Mouse (Mus musculus) hindbrain, embryonic 16.5 days (tissue): ENCODE measurements around the gene Stxbp2. TPM values are rescaled to one million over a fixed set of nuclear protein-coding genes. Genes with fewer than 3 reads are reported as not detected.

ENCODE experiments used
- ATAC-seq: fragments of 200-750 bp; cut with Nextera tagmentation; 2 replicates; pipeline ENCODE4 v1.8.0; 2017; ENCODE audit warnings: moderate TSS enrichment, moderate library complexity
- H3K27ac ChIP-seq: fragments of 300-500 bp; sonication (generic); 2 replicates; pipeline ENCODE4 v1.5.1; 2014; ENCODE audit warnings: low read depth, mild to moderate bottlenecking, control low read depth, low read length, moderate library complexity
- H3K27me3 ChIP-seq: fragments of 300-500 bp; sonication (generic); replicated peaks from 2 replicates; pipeline ENCODE4 v1.6.1; 2014; ENCODE audit warnings: low read length; ENCODE audit not compliant: control insufficient read depth, insufficient read depth
- H3K36me3 ChIP-seq: fragments of 300-500 bp; sonication (generic); 2 replicates; pipeline ENCODE4 v1.6.1; 2014; ENCODE audit warnings: mild to moderate bottlenecking, low read length, moderate library complexity, mixed read lengths; ENCODE audit not compliant: control insufficient read depth, insufficient read depth
- H3K4me1 ChIP-seq: fragments of 300-500 bp; sonication (generic); 2 replicates; pipeline ENCODE4 v1.6.1; 2014; ENCODE audit warnings: low read depth, low read length; ENCODE audit not compliant: control insufficient read depth, insufficient read depth
- H3K4me2 ChIP-seq: fragments of 300-500 bp; sonication (generic); 2 replicates; pipeline ENCODE4 v1.6.1; 2014; ENCODE audit warnings: mild to moderate bottlenecking, low read length, control low read depth, moderate library complexity
- H3K4me3 ChIP-seq: fragments of 300-500 bp; sonication (generic); 2 replicates; pipeline ENCODE4 v1.5.1; 2014; ENCODE audit warnings: mild to moderate bottlenecking, low read length, control low read depth, moderate library complexity
- H3K9ac ChIP-seq: fragments of 300-500 bp; sonication (generic); 2 replicates; pipeline ENCODE4 v1.6.1; 2014; ENCODE audit warnings: low read depth, mild to moderate bottlenecking, control low read depth, low read length, moderate library complexity
- H3K9me3 ChIP-seq: fragments of 300-500 bp; sonication (generic); 2 replicates; pipeline ENCODE4 v1.6.1; 2014; ENCODE audit warnings: mild to moderate bottlenecking, low read length, moderate library complexity; ENCODE audit not compliant: control insufficient read depth
- WGBS: fragments of 180-500 bp; shearing (Covaris S2); extraction: QIAGEN DNeasy Blood & Tissue Kit; methylation state at CpG from one replicate; pipeline ENCODE4 v1.1.7; 2014; 5-methylcytosine and 5-hydroxymethylcytosine counted together
- polyA plus RNA-seq: library from polyadenylated mRNA; unstranded; fragments of >200 nt; fragmentation: Nextera tagmentation; extraction: Ambion mirVana; gene quantifications from 2 replicates; pipeline ENCODE4 v1.2.1, GENCODE M21; 2015

Stxbp2 gene
- polyA plus RNA-seq, 1 experiment from 2014 or later: 39.3 TPM

DNA sequence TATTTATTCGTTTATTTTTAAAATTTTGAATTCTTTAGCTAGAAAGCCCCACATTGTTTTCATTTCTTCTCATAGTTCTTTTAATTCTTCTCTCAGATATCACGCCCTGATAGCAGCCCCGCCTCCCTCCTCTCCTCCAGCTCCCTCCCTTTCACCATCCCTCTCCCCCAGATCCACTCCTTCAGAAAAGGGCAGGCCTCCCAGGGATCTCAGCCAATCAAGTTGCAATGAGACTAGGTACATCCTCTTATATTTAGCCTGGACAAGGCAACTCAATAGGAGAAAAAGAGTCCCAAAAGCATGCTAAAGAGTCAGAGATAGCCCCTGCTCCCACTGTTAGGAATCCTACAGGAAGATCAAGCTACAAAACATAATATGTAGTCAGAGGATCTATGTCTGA, 43.9 kb downstream of the Stxbp2 start:
- Histone ChIP-seq H3K27ac (no peak overlapping the region), H3K4me2 (no peak overlapping the region), H3K36me3 (peaks cover 10% of the 10 kb centered on the region), H3K4me1 (peaks cover 15% of the 10 kb centered on the region), H3K9ac (no peak overlapping the region), H3K9me3 (no peaks in the 10 kb centered on the region), H3K27me3 (no peaks in the 10 kb centered on the region), H3K4me3 (no peak overlapping the region)
- WGBS: 51% methylated on average over 3 of the region's 3 CpGs
- no peak for ATAC-seq

DNA sequence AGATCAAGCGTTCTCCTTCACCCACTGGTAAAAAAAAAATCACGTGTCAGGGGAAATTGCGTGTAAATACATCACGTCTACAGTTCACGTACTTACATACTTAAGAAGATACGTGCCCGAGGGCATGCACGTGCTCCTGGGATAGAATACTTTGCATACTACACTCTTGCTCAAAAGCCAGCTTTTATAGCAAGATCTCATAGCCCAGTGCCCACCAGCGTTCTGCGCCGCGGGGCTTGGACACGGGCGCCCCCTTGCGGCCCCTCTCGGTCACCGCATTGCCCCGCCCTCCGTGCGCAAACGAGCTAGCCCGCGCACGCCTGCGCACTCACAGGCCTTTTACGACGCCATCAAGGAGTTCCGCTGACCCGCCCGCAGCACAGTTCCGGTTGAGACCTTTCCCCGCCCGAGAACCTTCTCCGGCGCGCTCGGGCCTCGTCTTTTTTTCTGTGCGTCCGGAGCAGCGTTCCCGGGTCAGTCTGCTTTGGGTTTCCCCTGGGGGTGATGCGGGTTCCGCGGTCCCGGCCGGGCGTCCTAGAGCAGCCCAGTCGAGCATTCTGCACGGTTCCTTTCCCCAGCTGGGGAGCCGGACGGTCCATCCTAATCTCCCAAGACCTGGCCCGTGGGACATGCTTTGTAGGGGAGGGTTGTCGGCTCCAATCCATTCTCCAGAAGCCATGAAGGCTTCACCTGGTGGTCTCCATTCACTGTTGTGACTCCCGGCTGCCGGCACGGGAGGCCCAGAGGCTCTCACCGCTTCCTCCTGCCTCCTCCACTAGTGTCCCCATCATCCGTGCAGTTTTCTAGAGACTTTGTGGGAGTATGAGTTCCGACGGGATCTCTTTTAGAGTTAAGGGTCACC, 45.6 kb downstream of the Stxbp2 start, which contains the start of gene Trappc5:
Gene Trappc5 (plus strand): TSS at position 169 of the 862 bp plus-strand sequence.
- H3K9ac ChIP-seq: peak within 1 kb of the TSS; percentile 96
- peak within 1 kb of the TSS; percentile 85 for H3K27ac ChIP-seq
- peak within 1 kb of the TSS; percentile 92 for H3K4me3 ChIP-seq
- H3K27me3 ChIP-seq: no peaks in the 10 kb centered on the region
- peak; percentile 81 for ATAC-seq
- H3K4me1 ChIP-seq: peaks cover 15% of the 10 kb centered on the region
- 1% methylated on average over 58 of the region's 61 CpGs for WGBS
- H3K4me2 ChIP-seq: peak within 1 kb of the TSS; percentile 94
- H3K9me3 ChIP-seq: no peaks in the 10 kb centered on the region
- peaks cover 23% of the 10 kb centered on the region for H3K36me3 ChIP-seq

DNA sequence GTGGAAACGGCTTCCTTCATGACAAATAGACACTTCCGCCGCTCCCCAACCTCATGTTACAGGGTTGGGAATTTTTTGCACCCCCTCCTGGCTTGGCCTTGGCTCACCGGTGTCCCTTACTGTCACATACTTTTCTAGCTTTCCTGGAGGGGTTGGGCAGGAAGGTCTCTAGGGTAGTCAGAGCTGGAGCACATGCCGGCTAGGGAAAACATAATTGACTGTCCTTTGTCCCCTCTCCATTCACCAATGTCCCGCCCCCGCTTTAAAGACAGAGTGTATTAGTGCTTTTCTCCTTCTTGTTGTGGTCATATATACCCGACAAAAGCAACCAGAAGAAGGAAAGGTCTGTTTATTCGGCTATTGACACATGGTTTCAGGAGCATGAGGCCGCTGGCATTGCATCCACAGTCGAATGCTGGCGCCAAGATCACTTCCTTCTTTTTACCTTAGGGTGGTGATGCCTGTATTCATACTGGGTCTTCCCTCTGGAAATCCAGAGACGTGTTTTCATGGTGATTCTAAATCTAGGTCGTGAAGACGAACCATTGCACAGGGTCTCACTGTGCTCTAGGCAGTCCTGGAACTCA, 46.3 kb downstream of the Stxbp2 start:
- WGBS: 3% methylated on average over 15 of the region's 15 CpGs
- ATAC-seq: no peak
- H3K9me3 ChIP-seq: no peaks in the 10 kb centered on the region
- peaks cover 23% of the 10 kb centered on the region for H3K36me3 ChIP-seq
- no peaks in the 10 kb centered on the region for H3K27me3 ChIP-seq
- peak overlapping the region; percentile 94 for H3K4me2 ChIP-seq
- H3K9ac ChIP-seq: peak overlapping the region; percentile 96
- H3K4me3 ChIP-seq: peak overlapping the region; percentile 92
- peak overlapping the region; percentile 85 for H3K27ac ChIP-seq
- peaks cover 15% of the 10 kb centered on the region for H3K4me1 ChIP-seq

DNA sequence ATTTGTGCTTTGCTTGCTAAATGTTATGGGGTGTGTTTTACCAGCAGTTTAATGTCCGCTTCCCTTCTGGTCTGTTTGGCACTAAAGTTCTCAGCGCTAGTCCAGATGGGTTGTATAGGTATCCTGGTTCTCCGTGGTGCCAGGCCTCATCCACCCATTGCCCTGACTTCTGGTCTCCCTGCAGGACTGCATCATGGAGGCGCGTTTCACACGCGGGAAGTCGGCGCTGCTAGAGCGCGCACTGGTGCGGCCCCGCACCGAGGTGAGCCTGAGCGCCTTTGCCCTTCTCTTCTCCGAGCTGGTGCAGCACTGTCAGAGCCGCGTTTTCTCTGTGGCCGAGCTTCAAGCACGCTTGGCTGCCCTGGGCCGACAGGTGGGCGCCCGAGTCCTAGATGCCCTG, 48.1 kb downstream of the Stxbp2 start:
- WGBS: 97% methylated on average over 23 of the region's 23 CpGs
- no peaks in the 10 kb centered on the region for H3K9me3 ChIP-seq
- no peak for ATAC-seq

DNA sequence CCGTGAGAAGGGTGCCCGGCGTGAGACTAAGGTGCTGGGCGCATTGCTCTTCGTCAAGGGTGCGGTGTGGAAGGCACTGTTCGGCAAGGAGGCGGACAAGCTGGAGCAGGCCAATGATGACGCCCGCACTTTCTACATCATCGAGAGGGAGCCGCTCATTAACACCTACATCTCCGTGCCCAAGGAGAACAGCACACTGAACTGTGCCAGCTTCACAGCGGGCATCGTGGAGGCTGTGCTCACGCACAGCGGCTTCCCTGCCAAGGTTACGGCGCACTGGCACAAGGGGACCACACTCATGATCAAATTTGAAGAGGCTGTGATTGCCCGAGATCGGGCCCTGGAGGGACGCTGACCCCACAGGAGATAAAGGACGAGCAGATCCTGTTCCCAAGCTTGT, 48.5 kb downstream of the Stxbp2 start:
- H3K9me3 ChIP-seq: no peaks in the 10 kb centered on the region
- no peaks in the 10 kb centered on the region for H3K27me3 ChIP-seq
- H3K4me3 ChIP-seq: no peak overlapping the region
- no peak for ATAC-seq
- 96% methylated on average over 23 of the region's 23 CpGs for WGBS
- H3K36me3 ChIP-seq: peaks cover 23% of the 10 kb centered on the region
- H3K4me2 ChIP-seq: no peak overlapping the region
- peaks cover 15% of the 10 kb centered on the region for H3K4me1 ChIP-seq
- no peak overlapping the region for H3K27ac ChIP-seq
- H3K9ac ChIP-seq: no peak overlapping the region

More for the DNA sequence above, 48.1 kb downstream of the Stxbp2 start:
- Histone ChIP-seq H3K36me3 (peaks cover 23% of the 10 kb centered on the region), H3K4me1 (peaks cover 15% of the 10 kb centered on the region), H3K4me3 (no peak overlapping the region), H3K4me2 (no peak overlapping the region), H3K9ac (no peak overlapping the region), H3K27me3 (no peaks in the 10 kb centered on the region), H3K27ac (no peak overlapping the region)

DNA sequence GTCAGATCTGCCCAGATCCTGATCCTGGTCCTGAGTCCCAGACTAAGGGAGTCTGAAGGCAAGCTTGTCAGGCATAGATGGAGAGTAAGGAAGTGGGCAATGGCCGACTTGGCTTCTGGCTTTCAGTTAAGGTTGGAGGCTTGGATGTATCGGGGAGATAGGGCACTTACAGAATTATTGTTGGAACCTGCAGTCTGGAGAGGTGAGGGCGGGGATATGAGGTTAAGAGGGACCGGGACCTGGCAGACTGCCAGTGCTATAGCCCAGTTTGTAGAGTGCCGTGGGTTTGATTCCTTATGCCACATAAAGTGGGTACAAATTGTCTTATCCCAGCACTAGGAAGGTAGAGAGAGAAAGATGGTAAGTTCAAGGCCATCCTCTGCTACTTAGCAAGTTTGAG, 48.9 kb downstream of the Stxbp2 start:
- Histone ChIP-seq H3K4me1 (peaks cover 15% of the 10 kb centered on the region), H3K4me3 (no peak overlapping the region), H3K9me3 (no peaks in the 10 kb centered on the region), H3K36me3 (peaks cover 23% of the 10 kb centered on the region), H3K27ac (no peak overlapping the region), H3K4me2 (no peak overlapping the region), H3K27me3 (no peaks in the 10 kb centered on the region), H3K9ac (no peak overlapping the region)
- WGBS: 96% methylated on average over 5 of the region's 5 CpGs
- ATAC-seq: no peak

DNA sequence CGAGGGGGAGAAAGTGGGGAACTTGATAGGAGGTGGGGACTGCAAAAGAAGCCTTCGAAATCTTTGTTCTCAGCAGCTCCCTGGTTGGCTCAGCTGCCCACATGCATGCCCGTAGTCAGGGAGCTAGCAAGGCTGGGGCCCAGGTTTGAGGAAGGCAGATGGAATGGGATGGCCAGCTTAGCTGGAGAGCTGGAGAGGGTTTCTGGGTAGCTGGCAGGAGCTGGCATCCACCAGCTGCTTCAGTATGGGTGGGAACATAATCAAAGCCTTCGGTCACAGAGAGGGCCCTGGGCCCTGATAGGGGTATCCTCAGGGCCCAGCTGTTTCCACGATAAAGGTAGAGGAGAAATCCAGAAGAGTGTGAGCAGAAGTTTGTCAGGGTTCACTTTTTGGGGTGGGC, 51.7 kb downstream of the Stxbp2 start:
- no peak overlapping the region for H3K9ac ChIP-seq
- peaks cover 23% of the 10 kb centered on the region for H3K36me3 ChIP-seq
- no peak overlapping the region for H3K4me3 ChIP-seq
- H3K27ac ChIP-seq: no peak overlapping the region
- ATAC-seq: no peak
- no peak overlapping the region for H3K4me2 ChIP-seq
- peaks cover 9% of the 10 kb centered on the region for H3K4me1 ChIP-seq
- 81% methylated on average over 5 of the region's 5 CpGs for WGBS
- H3K27me3 ChIP-seq: no peaks in the 10 kb centered on the region
- H3K9me3 ChIP-seq: no peaks in the 10 kb centered on the region

DNA sequence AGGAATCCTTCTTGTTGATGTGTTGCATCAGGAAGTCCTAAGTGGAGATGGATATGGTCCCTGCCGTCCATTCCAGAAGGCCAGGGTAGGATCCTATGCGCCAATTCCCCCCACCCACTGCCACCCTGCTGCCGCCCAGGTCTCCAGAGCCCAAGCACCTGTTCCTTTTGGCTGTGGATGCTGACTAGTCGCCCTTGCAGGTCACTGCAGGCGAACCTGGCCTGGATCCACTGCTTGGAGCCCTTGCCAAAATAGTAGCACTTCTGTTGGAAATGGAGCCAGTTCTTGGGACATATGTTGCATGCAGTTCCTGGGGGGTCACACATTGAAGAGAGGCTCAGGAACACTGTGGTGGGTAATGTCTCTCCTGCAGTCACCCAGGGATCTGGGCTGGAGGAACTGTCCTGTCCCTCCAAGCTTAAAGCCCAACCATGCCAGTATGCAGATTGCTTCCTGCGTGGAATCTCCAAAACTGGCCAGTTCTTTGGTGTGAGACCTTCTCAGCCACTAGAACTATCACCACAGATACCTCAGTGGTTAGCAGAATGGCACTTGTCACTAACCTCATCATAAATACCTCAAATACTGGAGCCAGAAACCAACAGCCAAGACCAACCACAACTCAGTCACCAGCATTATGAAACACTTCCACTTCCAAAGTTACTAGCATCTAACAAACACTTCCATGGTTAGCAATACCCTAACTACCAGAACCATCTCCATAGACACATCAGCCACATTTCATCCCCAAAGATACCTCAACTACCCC, 52.8 kb downstream of the Stxbp2 start:
- H3K27ac ChIP-seq: no peak overlapping the region
- H3K4me2 ChIP-seq: no peak overlapping the region
- 71% methylated on average over 6 of the region's 6 CpGs for WGBS
- no peak for ATAC-seq
- H3K4me1 ChIP-seq: no peaks in the 10 kb centered on the region
- peaks cover 23% of the 10 kb centered on the region for H3K36me3 ChIP-seq
- no peak overlapping the region for H3K4me3 ChIP-seq
- no peaks in the 10 kb centered on the region for H3K27me3 ChIP-seq
- H3K9me3 ChIP-seq: no peaks in the 10 kb centered on the region
- H3K9ac ChIP-seq: no peak overlapping the region

DNA sequence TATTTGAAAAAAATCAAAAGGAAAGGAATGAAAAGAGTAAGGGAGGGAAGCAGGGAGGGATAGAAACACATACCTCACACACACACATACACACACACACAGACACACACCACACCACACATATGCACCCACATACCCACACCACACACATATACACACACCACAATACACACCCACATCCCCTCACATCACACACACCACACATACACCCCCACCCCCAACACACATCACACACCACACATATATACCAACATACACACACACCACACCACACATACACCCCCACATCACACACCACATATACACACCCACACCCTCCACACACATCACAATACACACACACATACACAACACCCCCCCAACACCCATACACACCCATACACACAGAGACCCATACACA, 53.8 kb downstream of the Stxbp2 start:
- Histone ChIP-seq H3K4me3 (no peak overlapping the region), H3K36me3 (peaks cover 14% of the 10 kb centered on the region), H3K9ac (no peak overlapping the region), H3K9me3 (no peaks in the 10 kb centered on the region), H3K27me3 (no peaks in the 10 kb centered on the region), H3K27ac (no peak overlapping the region), H3K4me2 (no peak overlapping the region), H3K4me1 (no peaks in the 10 kb centered on the region)
- ATAC-seq: 0 out of 2 replicates have a peak, but pooled peaks have one; percentile 15
